Mouse (Mus musculus): Measurements from ENCODE around the gene Polh.
A peak's percentile ranks its signal among the peaks of the same experiment; 100 is the strongest.

Polh gene

DNA sequence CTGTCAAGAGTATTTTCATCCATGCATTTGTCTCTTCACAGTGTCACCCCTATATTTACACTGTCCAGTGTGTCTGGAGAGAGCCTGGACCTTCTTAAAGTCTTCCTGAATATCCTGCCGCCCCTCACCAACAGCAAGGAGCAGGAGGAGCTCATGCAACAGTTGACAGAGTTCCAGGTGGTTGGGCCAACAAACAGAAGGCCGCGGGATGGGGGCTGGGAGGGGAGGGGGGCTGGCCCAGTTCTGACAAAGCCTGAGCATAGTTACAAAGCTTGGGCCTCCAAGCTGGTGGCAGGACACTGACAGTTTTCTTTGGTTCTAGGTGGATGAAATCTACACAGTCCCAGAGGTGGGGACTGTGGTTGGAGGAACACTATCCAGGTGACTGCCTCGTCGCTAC lies 36.2 kb downstream of the Polh start:
- DNase-seq, result no peak

GRCm38 (mm10) chr17:46165460-46165859 lies 37.0 kb downstream of the Polh start:
- DNase-seq, result no peak

DNA sequence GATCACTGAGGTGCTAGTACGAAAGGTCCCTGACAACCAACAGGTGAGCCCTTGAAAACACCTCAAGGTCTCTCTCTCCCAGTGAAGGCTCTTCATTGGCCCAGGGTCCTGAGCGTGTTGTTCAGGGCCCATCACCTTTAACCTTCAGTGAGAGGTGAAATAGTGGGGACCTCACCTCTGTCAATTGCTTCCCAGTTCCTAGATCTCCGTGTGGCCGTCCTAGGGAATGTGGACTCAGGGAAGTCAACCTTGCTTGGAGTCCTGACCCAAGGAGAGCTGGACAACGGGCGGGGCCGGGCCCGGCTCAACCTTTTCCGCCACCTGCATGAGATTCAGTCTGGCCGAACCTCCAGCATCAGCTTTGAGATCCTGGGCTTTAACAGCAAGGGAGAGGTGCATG lies 37.7 kb downstream of the Polh start:
- no peak for DNase-seq

- DNase-seq, result no peak
These were observed 38.1 kb downstream of the Polh start for GRCm38 (mm10) chr17:46164301-46164700.

GRCm38 (mm10) chr17:46162951-46163421 lies 39.5 kb downstream of the Polh start:
- peak; percentile 64 for DNase-seq

- no peak for DNase-seq
These were observed 39.9 kb downstream of the Polh start for GRCm38 (mm10) chr17:46162551-46162950.

DNA sequence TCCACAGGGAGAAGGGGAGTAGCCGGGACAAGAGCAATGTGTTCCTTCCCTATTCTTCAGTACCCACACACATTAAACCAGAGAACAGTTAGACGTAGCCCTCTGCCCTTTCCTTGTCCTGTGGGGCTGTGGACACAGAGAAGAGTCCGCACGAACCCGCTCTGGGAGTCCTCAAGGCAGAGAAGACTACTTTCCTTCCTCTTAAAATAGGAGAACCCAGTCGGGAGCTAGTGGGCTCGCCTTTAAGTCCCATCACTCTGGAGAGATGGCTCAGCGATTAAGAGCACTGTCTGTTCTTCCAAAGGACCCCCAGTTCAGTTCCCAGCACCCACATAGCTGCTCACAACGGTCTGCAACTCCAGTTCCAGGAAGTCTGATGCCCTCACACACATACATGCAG lies 40.7 kb downstream of the Polh start:
- DNase-seq, result no peak

- DNase-seq, result no peak
These were observed 41.3 kb downstream of the Polh start for GRCm38 (mm10) chr17:46161179-46161578.

DNA sequence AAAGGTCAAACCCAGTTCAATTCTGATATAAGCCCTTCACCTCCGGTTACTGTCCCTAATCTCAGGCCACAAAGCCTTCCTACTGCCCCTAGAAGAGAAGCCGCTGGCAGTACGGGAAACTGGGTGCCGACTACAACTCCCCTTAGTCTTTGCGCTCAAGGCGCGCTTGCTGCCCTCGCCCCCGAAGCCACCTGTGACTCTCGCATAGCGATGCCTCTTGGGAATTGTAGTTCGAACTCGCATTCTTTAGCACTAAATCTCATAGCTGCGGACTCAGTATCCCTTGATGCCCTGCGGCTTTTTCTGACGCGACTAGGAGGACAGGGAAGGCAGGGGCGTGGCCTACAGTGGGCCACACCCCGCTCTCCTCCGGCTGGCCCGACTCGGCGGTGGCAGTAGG lies 41.8 kb downstream of the Polh start, which contains the start of gene Gtpbp2:
Gene Gtpbp2, plus strand, starts transcription at position 347 of the 400 bp plus-strand sequence.
- DNase-seq, result peak; percentile 99

DNA sequence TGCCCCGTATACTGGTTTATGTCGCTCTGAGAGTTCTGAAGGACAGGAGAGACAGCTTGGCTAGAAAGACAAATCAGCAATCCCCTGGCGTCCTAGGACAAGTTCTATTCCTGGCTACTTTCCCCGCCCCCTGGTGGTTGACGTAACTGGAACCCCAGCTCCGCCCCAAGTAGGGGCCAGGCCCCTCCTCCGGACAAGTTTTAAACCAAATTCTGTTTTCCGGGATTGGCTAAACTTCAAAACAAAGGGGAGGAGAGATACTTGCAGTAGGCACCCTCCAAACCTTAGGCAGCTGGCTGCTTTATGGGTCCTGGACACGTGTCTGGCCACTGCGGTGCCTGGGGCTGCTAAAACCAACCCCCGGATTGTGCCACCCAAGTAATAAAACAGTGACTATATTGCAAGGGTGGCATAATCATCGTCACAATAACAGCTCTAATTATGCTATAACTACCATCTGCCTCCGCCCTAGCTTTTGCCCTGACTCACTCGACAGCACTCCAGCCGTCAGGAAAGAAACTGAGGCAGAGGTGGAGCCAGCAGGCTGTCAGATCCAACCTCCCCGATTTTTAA lies 42.3 kb downstream of the Polh start:
- DNase-seq, result peak; percentile 95

- no peak for DNase-seq
These were observed 43.2 kb downstream of the Polh start for GRCm38 (mm10) chr17:46159236-46159635.

GRCm38 (mm10) chr17:46157131-46157530 lies 45.3 kb downstream of the Polh start:
- no peak for DNase-seq

GRCm38 (mm10) chr17:46156680-46157079 lies 45.8 kb downstream of the Polh start:
- DNase-seq, result no peak

- DNase-seq, result no peak
These were observed 48.1 kb downstream of the Polh start for GRCm38 (mm10) chr17:46154336-46154735.

DNA sequence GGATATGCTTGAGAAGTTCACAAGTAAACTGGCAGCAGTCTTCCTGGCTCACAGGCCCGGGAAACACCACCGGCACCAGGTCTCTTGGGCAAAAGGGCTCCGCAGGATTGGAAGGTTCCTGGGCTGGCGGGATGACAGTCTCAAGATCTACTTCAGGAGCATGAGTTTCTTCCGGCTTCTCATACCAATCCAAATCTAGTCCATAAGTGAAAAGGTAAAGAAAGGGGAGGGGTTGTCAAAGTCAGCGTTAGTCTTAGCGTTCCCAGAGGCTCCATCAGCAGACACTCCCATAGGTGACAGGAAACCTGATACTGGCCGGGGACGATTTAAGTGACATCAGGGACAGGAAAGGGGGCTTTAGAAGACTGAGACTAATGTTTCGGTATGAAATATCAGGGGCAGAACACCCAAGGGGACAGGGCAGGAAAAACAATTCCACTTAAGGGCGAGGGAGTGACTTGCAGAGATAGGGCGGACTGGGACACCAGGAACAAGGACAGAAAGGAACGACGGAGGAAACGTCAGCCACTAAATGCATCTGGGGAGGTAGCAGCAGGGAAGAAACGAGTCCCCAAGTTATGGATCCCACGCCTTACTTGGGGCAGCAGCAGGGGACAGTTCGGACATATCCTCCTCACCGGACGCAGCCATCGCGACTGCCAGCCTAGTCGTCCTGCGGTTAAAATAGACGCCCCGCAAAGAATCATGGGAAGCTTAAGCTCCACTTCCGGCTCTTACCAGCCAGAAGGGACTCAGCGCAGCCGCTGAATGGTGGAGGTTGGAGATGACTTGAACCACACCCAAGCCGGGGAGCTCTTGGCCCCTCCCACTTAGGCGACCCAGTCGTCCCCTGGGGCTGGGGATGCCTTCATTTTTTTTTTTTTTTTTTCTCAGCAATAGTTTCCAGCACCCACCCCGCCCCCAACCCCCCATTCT lies 49.3 kb downstream of the Polh start, which contains the start of gene Mad2l1bp:
Gene Mad2l1bp, minus strand, starts transcription at position 707 of the 936 bp plus-strand sequence.
- DNase-seq, result peak; percentile 92

DNA sequence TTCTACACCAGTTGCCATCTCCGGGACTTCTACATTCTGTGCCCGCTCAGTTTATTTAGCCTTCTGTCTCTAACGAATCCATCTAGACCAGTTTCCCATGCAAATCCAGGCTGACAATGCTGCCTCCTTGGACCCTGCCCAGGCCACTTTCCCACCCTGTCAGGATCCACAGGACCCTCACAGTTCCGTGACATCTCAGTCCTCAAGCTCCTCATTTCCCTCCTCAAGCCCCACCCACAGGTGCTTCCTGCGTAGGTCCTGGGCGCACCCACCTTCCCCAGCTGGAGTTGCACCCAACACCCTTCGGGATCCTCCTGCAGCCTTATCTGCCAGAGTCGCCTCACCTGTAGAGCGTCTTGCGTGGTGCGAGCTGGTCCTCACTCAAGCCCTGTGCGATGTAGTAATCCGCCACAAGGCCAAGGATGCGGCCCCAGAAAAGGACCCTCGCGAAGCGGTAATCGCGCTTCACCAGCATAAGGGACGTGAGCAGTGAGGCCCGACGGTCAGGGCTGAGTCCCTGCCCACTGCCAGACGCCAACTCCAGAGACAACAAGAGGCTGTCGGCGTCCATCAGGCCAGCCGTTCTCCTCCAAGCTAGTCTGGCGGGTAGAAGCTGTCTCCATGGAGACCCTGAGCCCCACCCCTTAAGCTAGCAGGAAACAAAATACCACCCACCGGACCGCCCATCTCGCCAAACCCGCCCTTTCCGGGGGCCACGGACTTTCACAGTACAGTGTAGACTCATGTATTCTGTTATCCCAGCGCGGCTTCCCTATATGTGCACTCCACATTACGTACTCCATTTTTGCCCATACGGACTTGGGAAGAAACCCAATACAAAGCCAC lies 58.6 kb downstream of the Polh start, which contains the start of gene Rsph9:
Gene Rsph9, minus strand, starts transcription at position 639 of the 846 bp plus-strand sequence.
- peak; percentile 83 for DNase-seq

- no peak for DNase-seq
These were observed 62.6 kb downstream of the Polh start for GRCm38 (mm10) chr17:46139872-46140271.

GRCm38 (mm10) chr17:46138563-46139236 lies 63.7 kb downstream of the Polh start:
- DNase-seq, result no peak

GRCm38 (mm10) chr17:46132862-46133261 lies 69.6 kb downstream of the Polh start:
- no peak for DNase-seq

DNA sequence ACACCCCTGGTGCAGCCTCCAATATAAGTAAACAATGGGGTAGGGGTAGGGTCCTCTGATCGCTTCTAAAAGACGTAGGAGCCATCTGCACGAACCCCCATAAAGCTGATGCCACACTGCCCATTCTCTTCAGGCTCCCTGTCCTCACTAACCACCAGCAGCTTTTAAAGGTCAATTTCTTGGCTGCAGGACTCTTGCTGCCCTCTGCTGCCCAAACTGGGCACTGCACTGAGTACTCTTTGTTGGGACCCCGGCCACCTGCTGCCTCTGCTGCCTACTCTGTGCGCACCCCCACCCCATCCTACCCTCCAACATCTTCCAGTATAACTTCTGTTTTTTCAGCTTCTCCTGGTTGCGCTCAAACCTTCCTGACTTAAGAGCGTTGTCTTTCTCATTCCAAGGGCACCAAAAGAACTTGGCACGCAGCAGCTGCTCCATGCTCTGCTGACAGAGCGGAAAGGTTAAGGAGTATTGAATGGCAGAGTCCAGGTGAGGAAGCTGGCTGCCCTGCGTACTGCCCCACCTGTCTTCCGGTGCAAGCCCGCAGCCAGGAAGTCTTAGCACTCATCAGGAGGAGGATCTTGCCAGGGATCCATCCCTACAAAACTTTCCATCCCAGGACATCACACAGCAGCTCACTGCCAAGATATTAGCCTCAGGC lies 70.3 kb downstream of the Polh start:
- DNase-seq, result peak; percentile 80

DNA sequence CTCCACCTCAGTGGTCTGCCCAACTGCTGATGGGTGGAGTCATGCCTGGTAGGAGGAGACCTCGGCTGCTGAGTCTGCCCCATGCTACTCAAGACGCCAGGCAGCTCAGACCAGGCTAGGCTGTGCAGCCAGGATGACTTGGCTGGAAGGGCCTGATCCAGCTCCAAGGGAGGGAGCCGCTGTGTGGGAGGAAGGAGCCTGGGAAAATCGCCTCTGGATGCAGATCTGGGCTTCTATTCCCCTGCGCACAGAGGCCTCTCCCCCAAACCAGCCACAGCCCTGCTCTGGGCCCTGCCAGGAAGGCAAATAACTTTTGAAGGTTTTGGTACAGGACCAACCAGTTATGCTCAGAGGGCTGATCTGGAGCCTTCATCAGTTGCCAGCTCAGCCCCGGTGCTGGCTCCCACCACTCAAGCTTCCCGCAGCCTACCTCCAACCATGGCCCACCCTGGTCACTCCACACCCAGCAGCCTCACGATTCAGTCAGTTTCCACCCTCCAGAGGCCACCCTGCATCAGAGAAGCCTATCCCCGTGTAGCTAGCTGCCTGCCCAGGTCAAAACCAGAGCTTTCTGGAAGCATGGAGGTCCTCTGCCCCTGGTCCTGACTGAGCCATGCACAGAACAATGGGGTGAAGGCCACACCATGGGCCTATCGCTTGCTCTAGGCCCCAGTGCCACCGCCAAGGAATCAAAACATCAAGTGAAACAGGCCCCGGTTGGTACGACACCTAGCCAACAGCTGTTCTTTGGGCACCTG lies 72.5 kb downstream of the Polh start:
- DNase-seq, result no peak
